10 mouse cellular contexts compared by ENCODE assay signal in genomic region chr3:131157471-131157870, GRCm38 (mm10). TPM values are rescaled to one million over a fixed set of nuclear protein-coding genes. Genes with fewer than 3 reads are reported as not detected.
A peak's percentile ranks its signal among the peaks of the same experiment; 100 is the strongest.
DNase-seq lines count a peak whose midpoint lies in the region.
"Had no signal": no experiment of that assay in that cellular context is flagged by ENCODE, and none has a peak within 500 bp of the region (broad histone marks: within the 10 kb centered on the region; RNA-seq: fewer than 3 reads in every experiment).

No protein-coding gene starts in this region.

- DNase-seq in adrenal gland, postnatal 14 days, result peak; percentile 31
- DNase-seq in adrenal gland, postnatal 4 days (ENCODE audit: low spot score in 2 of 2), result no peak
- DNase-seq in spleen, adult 12 weeks (ENCODE audit: low spot score), result peak; percentile 42
- DNase-seq in spleen, postnatal 4 days (ENCODE audit: low spot score in 2 of 2), result no peak
- peak; percentile 91 for DNase-seq in naive thymus-derived CD4-positive, alpha-beta T cell, adult 2 months (ENCODE audit: low read depth)
- DNase-seq in left cerebral cortex, adult 9 months (ENCODE audit: low spot score in 2 of 2), result no peak
- DNase-seq in left cerebral cortex, adult 11 months (ENCODE audit: low spot score), result no peak
- no peak for DNase-seq in frontal cortex, postnatal 10 days (ENCODE audit: low spot score in 2 of 2)
- DNase-seq: adrenal gland, postnatal 10 days; cerebellum, adult 9-11 months had no signal

RNA-seq across cellular contexts. Expression of gene Lef1, which starts 47.2 kb away (rescaled TPM):
- total RNA-seq in adrenal gland, postnatal 14 days (2021), result 10.4 and 27.0 TPM in 2 replicates
- total RNA-seq in adrenal gland, postnatal 4 days (2021), result 10 to 100 TPM; 10.8 to 12.9 TPM

Comparison
In these comparisons a context has a peak if more than half of its experiments do, and no peak if none do; other contexts are left out.
1. DNase-seq: peak in adrenal gland, postnatal 14 days (single experiment), spleen, adult 12 weeks (single experiment) and naive thymus-derived CD4-positive, alpha-beta T cell, adult 2 months (single experiment); none in adrenal gland, postnatal 4 days (0 of 2), spleen, postnatal 4 days (0 of 2), left cerebral cortex, adult 9 months (0 of 2), left cerebral cortex, adult 11 months (single experiment) and frontal cortex, postnatal 10 days (0 of 2).